9 mouse cellular contexts compared by ENCODE assay signal in the genomic region with DNA sequence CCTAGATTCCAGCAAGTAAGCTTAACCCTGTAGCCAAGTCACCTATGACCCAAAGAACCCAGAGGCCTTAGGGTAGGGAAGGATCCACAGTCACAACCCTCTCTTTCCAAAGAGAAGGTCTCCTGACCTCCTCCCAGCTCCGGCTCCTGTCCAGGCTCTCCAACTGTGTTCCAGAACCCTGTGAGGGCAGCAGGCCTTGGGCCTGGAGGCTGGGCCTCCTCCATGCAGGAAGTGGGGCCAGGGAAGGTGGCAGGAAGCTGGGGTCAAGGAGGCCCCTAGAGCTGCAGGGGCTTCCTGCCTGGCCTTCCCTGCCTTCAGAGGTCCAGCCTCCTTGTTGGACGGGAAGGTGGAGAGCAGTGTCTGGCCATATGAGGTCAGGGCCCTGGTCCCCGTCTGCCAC. TPM values are rescaled to one million over a fixed set of nuclear protein-coding genes. Genes with fewer than 3 reads are reported as not detected.
DNase-seq lines count a peak whose midpoint lies in the region; ATAC-seq and TF ChIP-seq lines count a peak whose summit lies in the region.
"Had no signal": no experiment of that assay in that cellular context is flagged by ENCODE, and none has a peak within 500 bp of the region (broad histone marks: within the 10 kb centered on the region; RNA-seq: fewer than 3 reads in every experiment).

No protein-coding gene starts in this region.

- no peak overlapping the region for H3K4me3 ChIP-seq in kidney, adult 2 months (ENCODE audit: insufficient read depth, low read depth, low read length)
- no peak overlapping the region for H3K4me3 ChIP-seq in liver, embryonic 16.5 days (ENCODE audit: low read depth, low read length)
- H3K4me3 ChIP-seq: myocyte had no signal

- H3K36me3 ChIP-seq in kidney, adult 2 months (ENCODE audit: control insufficient read depth, insufficient read depth, low read length): no peaks in the 10 kb centered on the region
- no peaks in the 10 kb centered on the region for H3K36me3 ChIP-seq in liver, embryonic 16.5 days (ENCODE audit: control insufficient read depth, insufficient read depth)

- H3K9me3 ChIP-seq in liver, embryonic 16.5 days (replicated peaks; ENCODE audit: control insufficient read depth, low read length): no peaks in the 10 kb centered on the region

- no peak for TF ChIP-seq CTCF in kidney, adult 2 months (conservative IDR thresholded peaks at IDR 0.05; ENCODE audit: insufficient read depth, insufficient read length, low read depth, low read length)

- WGBS in kidney, adult 2 months: 46% methylated on average over 3 of the region's 3 CpGs
- WGBS in liver, embryonic 16.5 days (ENCODE audit: insufficient replicate concordance): 57% methylated on average over 3 of the region's 3 CpGs

- peak; percentile 39 for DNase-seq in embryo, embryonic 9.5 days (ENCODE audit: extremely low spot score)
- DNase-seq in embryo, embryonic 11 days: no peak
- peak; percentile 82 for DNase-seq in kidney, adult 2 months
- no peak for DNase-seq in yolk sac, embryonic 10.5 days (ENCODE audit: low spot score)
- no peak for DNase-seq in right cerebral cortex, postnatal 36 days (ENCODE audit: low spot score in 2 of 2)
- no peak for DNase-seq in ovary, postnatal 36 days (ENCODE audit: low spot score)

- H3K27ac ChIP-seq in kidney, adult 2 months (ENCODE audit: insufficient read depth, low read depth, low read length): no peak overlapping the region; the same call in 1 of the 2 replicates
- no peak overlapping the region; the same call in 1 of the 2 replicates for H3K27ac ChIP-seq in liver, embryonic 16.5 days (ENCODE audit: low read length)

- ATAC-seq in granulocyte monocyte progenitor cell, adult 5-6 weeks (replicated peaks; ENCODE audit: poor library complexity, severe bottlenecking): peak; percentile 46; the same call in 1 of the 2 replicates
- ATAC-seq in liver, embryonic 16.5 days (ENCODE audit: low read depth): peak; percentile 35; the same call in 1 of the 2 replicates

- no peak overlapping the region for H3K9ac ChIP-seq in liver, embryonic 16.5 days (ENCODE audit: low read depth, low read length)

- H3K27me3 ChIP-seq in kidney, adult 2 months (replicated peaks; ENCODE audit: control insufficient read depth, insufficient read depth, low read length): no peaks in the 10 kb centered on the region
- H3K27me3 ChIP-seq in liver, embryonic 16.5 days (ENCODE audit: control insufficient read depth, insufficient read depth, low read depth, low read length): no peaks in the 10 kb centered on the region

- no peaks in the 10 kb centered on the region for H3K4me1 ChIP-seq in kidney, adult 2 months (ENCODE audit: control insufficient read depth, insufficient read depth, low read length)
- H3K4me1 ChIP-seq in liver, embryonic 16.5 days (ENCODE audit: control insufficient read depth, low read depth, low read length): no peaks in the 10 kb centered on the region; the same call in none of the 2 replicates

- no peak overlapping the region for H3K4me2 ChIP-seq in liver, embryonic 16.5 days (ENCODE audit: low read depth, low read length)

- no peak for TF ChIP-seq POLR2A in kidney, adult 2 months (IDR thresholded peaks at IDR 0.05; ENCODE audit: low read depth, low read length)

RNA-seq across cellular contexts. Expression of gene Bahcc1, which starts 48.5 kb away (rescaled TPM):
- total RNA-seq in granulocyte monocyte progenitor cell, adult 5-6 weeks (2014; fragmentation: Nextera tagmentation): 22.5 and 22.9 TPM in 2 replicates
- total RNA-seq in granulocyte monocyte progenitor cell, adult 5-6 weeks (2017): 4.7 and 5.9 TPM in 2 replicates
- polyA plus RNA-seq in kidney, adult 2 months (2012; rRNA removed): 8.0 and 9.2 TPM in 2 replicates
- 0.84 TPM in 2 replicates for polyA plus RNA-seq in liver, embryonic 16.5 days (2015; fragmentation: Nextera tagmentation; extraction: Ambion mirVana)

Comparison
In these comparisons a context has a peak if more than half of its experiments do, and no peak if none do; other contexts are left out.
1. DNase-seq: peak in embryo, embryonic 9.5 days (single experiment) and kidney, adult 2 months (single experiment); none in embryo, embryonic 11 days (single experiment), yolk sac, embryonic 10.5 days (single experiment), right cerebral cortex, postnatal 36 days (0 of 2) and ovary, postnatal 36 days (single experiment).